In the genomic region with DNA sequence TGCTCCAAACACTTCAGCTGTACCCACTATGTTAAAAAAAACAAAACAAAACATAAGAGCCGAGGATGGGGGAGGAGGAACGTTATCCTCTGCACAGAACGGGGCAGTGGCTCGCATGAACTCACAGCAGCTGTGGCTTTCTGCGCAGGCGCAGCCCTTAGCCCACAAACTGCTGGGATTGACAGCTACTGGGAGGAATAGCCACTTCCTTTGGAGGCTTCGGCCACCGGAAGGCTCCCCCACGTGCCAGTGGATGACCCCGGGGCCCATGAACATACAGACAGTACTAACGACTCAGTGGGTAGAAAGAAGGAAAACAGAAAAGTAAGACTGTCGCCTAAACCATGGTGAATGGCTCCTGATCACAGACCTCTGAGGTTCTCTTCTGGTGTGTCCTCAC, we compare ENCODE assay signal across 11 mouse cellular contexts. TPM values are rescaled to one million over a fixed set of nuclear protein-coding genes. Genes with fewer than 3 reads are reported as not detected.
DNase-seq lines count a peak whose midpoint lies in the region; ATAC-seq and TF ChIP-seq lines count a peak whose summit lies in the region.
"Had no signal": no experiment of that assay in that cellular context is flagged by ENCODE, and none has a peak within 500 bp of the region (broad histone marks: within the 10 kb centered on the region; RNA-seq: fewer than 3 reads in every experiment).

No protein-coding gene starts in this region.

- no peaks in the 10 kb centered on the region for H3K36me3 ChIP-seq in kidney, embryonic 15.5 days
- no peaks in the 10 kb centered on the region for H3K36me3 ChIP-seq in neural tube, embryonic 14.5 days (ENCODE audit: control insufficient read depth, insufficient read depth, low read length)
- no peaks in the 10 kb centered on the region for H3K36me3 ChIP-seq in stomach, postnatal 0 days (ENCODE audit: control insufficient read depth, insufficient read depth, low read length)
- H3K36me3 ChIP-seq: embryonic facial prominence, embryonic 15.5 days; limb, embryonic 10.5 days had no signal

- 29% methylated on average over 12 of the region's 12 CpGs for WGBS in kidney, embryonic 15.5 days
- 71% methylated on average over 12 of the region's 12 CpGs for WGBS in neural tube, embryonic 14.5 days
- 56% methylated on average over 12 of the region's 12 CpGs for WGBS in stomach, postnatal 0 days

- no peaks in the 10 kb centered on the region for H3K27me3 ChIP-seq in kidney, embryonic 15.5 days
- H3K27me3 ChIP-seq in neural tube, embryonic 14.5 days (ENCODE audit: control insufficient read depth, insufficient read depth, low read length) = no peaks in the 10 kb centered on the region
- no peaks in the 10 kb centered on the region for H3K27me3 ChIP-seq in stomach, postnatal 0 days (ENCODE audit: control insufficient read depth, insufficient read depth, low read length)
- H3K27me3 ChIP-seq: embryonic facial prominence, embryonic 15.5 days had no signal

- TF ChIP-seq CTCF in stomach, postnatal 0 days (IDR thresholded peaks at IDR 0.05; ENCODE audit: low read depth) = no peak

- no peak overlapping the region for H3K4me3 ChIP-seq in kidney, embryonic 15.5 days (replicated peaks)
- H3K4me3 ChIP-seq in neural tube, embryonic 14.5 days (ENCODE audit: low read depth, low read length) = no peak overlapping the region
- H3K4me3 ChIP-seq in stomach, postnatal 0 days (ENCODE audit: low read depth, low read length) = no peak overlapping the region
- H3K4me3 ChIP-seq: embryonic facial prominence, embryonic 15.5 days; limb, embryonic 10.5 days had no signal

- no peak; the same call in 1 of the 2 replicates for ATAC-seq in kidney, embryonic 15.5 days (replicated peaks; ENCODE audit: low FRiP score)
- ATAC-seq in neural tube, embryonic 14.5 days (ENCODE audit: low read depth) = peak; percentile 15; the same call in 1 of the 2 replicates
- ATAC-seq in megakaryocyte-erythroid progenitor cell, adult 5-6 weeks (replicated peaks; ENCODE audit: low FRiP score, low TSS enrichment, poor library complexity, severe bottlenecking) = peak; percentile 33; the same call in 1 of the 2 replicates
- ATAC-seq in stomach, postnatal 0 days (ENCODE audit: low FRiP score, low TSS enrichment) = no peak
- ATAC-seq: lung, postnatal 0 days had no signal

- H3K27ac ChIP-seq in kidney, embryonic 15.5 days = no peak overlapping the region
- no peak overlapping the region for H3K27ac ChIP-seq in neural tube, embryonic 14.5 days (ENCODE audit: low read depth, low read length)
- H3K27ac ChIP-seq in stomach, postnatal 0 days (replicated peaks) = no peak overlapping the region
- H3K27ac ChIP-seq: embryonic facial prominence, embryonic 15.5 days; limb, embryonic 10.5 days had no signal

- no peak for DNase-seq in kidney, adult 8-10 months
- no peak for DNase-seq in neural tube, embryonic 10.5 days (ENCODE audit: extremely low spot score, low spot score)
- DNase-seq in heart, postnatal 4 days = peak; percentile 17
- DNase-seq in stomach, postnatal 0 days (ENCODE audit: low spot score) = no peak
- DNase-seq in layer of hippocampus, adult 11-12 months (ENCODE audit: low spot score) = no peak

- H3K9me3 ChIP-seq in kidney, embryonic 15.5 days (replicated peaks) = no peaks in the 10 kb centered on the region
- H3K9me3 ChIP-seq in neural tube, embryonic 14.5 days (ENCODE audit: control insufficient read depth, low read length) = no peaks in the 10 kb centered on the region
- no peaks in the 10 kb centered on the region for H3K9me3 ChIP-seq in stomach, postnatal 0 days (ENCODE audit: control insufficient read depth, low read length)
- H3K9me3 ChIP-seq: embryonic facial prominence, embryonic 15.5 days; limb, embryonic 10.5 days had no signal

- peaks cover 9% of the 10 kb centered on the region for H3K4me1 ChIP-seq in kidney, embryonic 15.5 days
- H3K4me1 ChIP-seq in neural tube, embryonic 14.5 days (ENCODE audit: control insufficient read depth, insufficient read depth, low read length) = 0 out of 2 replicates have a peak, but pooled peaks cover 3% of the 10 kb centered on the region
- no peaks in the 10 kb centered on the region for H3K4me1 ChIP-seq in stomach, postnatal 0 days (replicated peaks; ENCODE audit: control insufficient read depth, insufficient read depth)

- 0 out of 2 replicates have a peak overlapping the region, but pooled peaks have one; percentile 1 for H3K4me2 ChIP-seq in kidney, embryonic 15.5 days
- H3K4me2 ChIP-seq in neural tube, embryonic 14.5 days (ENCODE audit: low read depth, low read length) = no peak overlapping the region
- no peak overlapping the region for H3K4me2 ChIP-seq in stomach, postnatal 0 days (replicated peaks; ENCODE audit: low read depth)
- H3K4me2 ChIP-seq: embryonic facial prominence, embryonic 15.5 days had no signal

- H3K9ac ChIP-seq in kidney, embryonic 15.5 days = no peak overlapping the region
- no peak overlapping the region for H3K9ac ChIP-seq in neural tube, embryonic 14.5 days (replicated peaks; ENCODE audit: low read depth, low read length)
- no peak overlapping the region for H3K9ac ChIP-seq in stomach, postnatal 0 days (ENCODE audit: low read length)
- H3K9ac ChIP-seq: embryonic facial prominence, embryonic 15.5 days had no signal

- TF ChIP-seq EP300 in stomach, postnatal 0 days (optimal IDR thresholded peaks at IDR 0.05) = no peak

RNA-seq across cellular contexts. Expression of gene Hbp1, which starts 34.3 kb away (rescaled TPM):
- polyA plus RNA-seq in kidney, embryonic 15.5 days (2015; fragmentation: Nextera tagmentation; extraction: Ambion mirVana) = 109 and 113 TPM in 2 replicates
- 47.4 and 58.2 TPM in 2 replicates for polyA plus RNA-seq in neural tube, embryonic 14.5 days (2014; fragmentation: Nextera tagmentation; extraction: Ambion mirVana)
- 10 to 100 TPM; 65.5 to 66.2 TPM for total RNA-seq in heart, postnatal 4 days (2021)
- total RNA-seq in megakaryocyte-erythroid progenitor cell, adult 5-6 weeks (2014; fragmentation: Nextera tagmentation) = 34.8 and 37.9 TPM in 2 replicates
- 39.8 and 50.5 TPM in 2 replicates for total RNA-seq in megakaryocyte-erythroid progenitor cell, adult 5-6 weeks (2017)
- polyA plus RNA-seq in stomach, postnatal 0 days (2015; fragmentation: Nextera tagmentation; extraction: Ambion mirVana) = 75.2 and 81.5 TPM in 2 replicates

Comparison
In these comparisons a context has a peak if more than half of its experiments do, and no peak if none do; other contexts are left out.
1. ATAC-seq: peak in neural tube, embryonic 14.5 days (single experiment) and megakaryocyte-erythroid progenitor cell, adult 5-6 weeks (single experiment); none in kidney, embryonic 15.5 days (single experiment) and stomach, postnatal 0 days (single experiment).